Mouse (Mus musculus) B cell, adult 62 days (primary cell): ENCODE results near the gene Trpm4. TPM values are rescaled to one million over a fixed set of nuclear protein-coding genes. Genes with fewer than 3 reads are reported as not detected.

Experiments used
- total RNA-seq: library from RNA; stranded (reverse); gene quantifications from 4 replicates; pipeline ENCODE4 v1.2.4, GENCODE M21; 2023

Gene Trpm4
- total RNA-seq = 10.6 to 12.8 TPM (median 11.5 TPM) in 4 replicates

DNA sequence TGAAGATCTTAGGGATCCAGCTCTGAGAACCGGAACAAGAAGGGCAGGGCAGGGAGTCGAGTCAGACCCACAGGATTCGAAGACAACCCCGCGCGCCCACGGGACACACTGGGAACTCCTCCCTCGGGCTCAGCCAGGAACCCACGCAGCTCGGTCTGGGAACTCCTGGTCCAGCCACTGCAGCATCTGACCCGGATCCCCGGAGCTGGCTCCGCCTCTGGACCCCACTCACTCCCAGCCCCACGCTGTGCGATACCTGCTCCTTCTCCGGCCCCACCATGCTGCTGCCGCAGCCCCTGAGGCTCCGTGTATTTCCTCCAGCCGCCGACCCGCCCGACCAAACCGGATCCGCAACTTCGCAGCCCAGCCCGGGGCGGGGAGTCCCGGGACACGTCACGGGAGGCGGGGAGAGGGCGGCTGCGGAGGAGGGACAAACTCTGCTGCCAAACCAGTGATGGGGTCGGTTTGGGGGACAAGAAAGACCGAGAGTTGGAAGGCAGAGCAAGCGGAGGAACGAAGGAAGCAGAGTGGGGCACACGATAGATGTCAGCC lies at the start of gene Trpm4:
TSS of gene Trpm4 (minus strand) at position 350 of the 552 bp plus-strand sequence.

DNA sequence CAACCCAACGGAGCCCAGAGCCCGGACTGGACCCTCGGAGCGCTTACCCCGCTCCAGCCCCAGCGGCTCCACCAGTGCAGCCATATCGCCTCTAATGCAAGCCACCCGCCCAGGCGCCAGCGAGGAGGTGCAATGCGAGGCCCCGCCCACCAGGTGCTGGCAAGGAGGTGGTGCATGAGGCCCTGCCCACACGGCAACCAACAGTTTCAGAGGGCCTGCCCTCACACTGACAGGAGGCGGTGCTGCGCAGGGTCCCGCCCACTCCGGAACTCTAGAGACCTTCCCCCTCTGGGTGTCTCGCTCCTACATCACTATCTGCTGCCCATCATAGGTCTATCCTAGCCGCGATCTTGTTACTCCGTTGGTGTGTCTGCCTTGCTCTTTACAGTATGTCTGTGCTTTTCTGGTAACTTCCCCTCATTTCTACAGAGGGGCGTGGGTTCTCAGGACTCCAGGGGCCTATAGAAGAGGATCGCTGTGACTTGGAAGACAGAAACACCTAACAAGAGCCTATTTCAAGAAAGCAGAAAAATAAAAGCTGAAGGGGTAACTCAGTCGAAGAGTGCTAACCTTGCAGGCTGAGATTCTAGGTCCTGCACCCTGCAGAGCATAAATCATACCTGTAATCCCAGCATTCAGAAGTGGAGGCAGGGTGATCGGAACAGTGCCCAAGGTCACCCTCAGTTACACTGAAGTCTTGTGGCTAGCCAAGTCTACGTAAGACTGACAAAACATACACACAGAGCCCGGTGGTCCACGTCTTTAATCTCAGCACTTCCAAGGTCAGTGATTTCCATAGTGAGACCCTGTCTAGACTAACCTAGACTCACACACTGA lies 37.1 kb upstream of the Trpm4 start, which contains the start of gene Lin7b:
TSS of gene Lin7b (minus strand) at position 109 of the 837 bp plus-strand sequence.

GRCm38 (mm10) chr7:45366652-45367019 lies 33.1 kb upstream of the Trpm4 start, which contains the start of gene Ppfia3:
Ppfia3 (minus strand) TSS chr7:45367019.

GRCm38 (mm10) chr7:45335056-45335455 lies 1.5 kb upstream of the Trpm4 start, which contains the start of gene Hrc:
Hrc (plus strand) TSS chr7:45335290.

GRCm38 (mm10) chr7:45277136-45277760 lies 56.3 kb downstream of the Trpm4 start, which contains the start of gene Slc6a21:
Slc6a21 (plus strand) TSS chr7:45277513.

Other genes with a start within 250 kb of the Trpm4 start
- 2.1 to 5.0 TPM (median 2.8 TPM) in 4 replicates for gene Rcn3, start 241.6 kb downstream of the Trpm4 start, total RNA-seq
- gene Fcgrt, start 229.9 kb downstream of the Trpm4 start, total RNA-seq = 27.9 to 34.9 TPM (median 30.5 TPM) in 4 replicates
- 2,382 to 2,495 TPM (median 2,446 TPM) in 4 replicates for gene Rps11, start 209.3 kb downstream of the Trpm4 start, total RNA-seq
- 4,153 to 4,573 TPM (median 4,453 TPM) in 4 replicates for gene Rpl13a, start 205.0 kb downstream of the Trpm4 start, total RNA-seq
- gene Gm45713, start 197.5 kb downstream of the Trpm4 start, total RNA-seq = not detected in 4 replicates
- 65.5 to 79.4 TPM (median 71.3 TPM) in 4 replicates for gene Flt3l, start 197.3 kb downstream of the Trpm4 start, total RNA-seq
- 40.9 to 53.7 TPM (median 42.8 TPM) in 4 replicates for gene Pih1d1, start 179.5 kb downstream of the Trpm4 start, total RNA-seq
- 104 to 117 TPM (median 113 TPM) in 4 replicates for gene Aldh16a1, start 179.2 kb downstream of the Trpm4 start, total RNA-seq
- gene Slc17a7, start 169.8 kb downstream of the Trpm4 start, total RNA-seq = not detected in 4 replicates
- not detected in 4 replicates for gene Gfy, start 154.2 kb downstream of the Trpm4 start, total RNA-seq
- not detected in 4 replicates for gene Pth2, start 152.8 kb downstream of the Trpm4 start, total RNA-seq
- 0.33 to 1.3 TPM (median 0.63 TPM) in 4 replicates for gene Ccdc155, start 128.9 kb downstream of the Trpm4 start, total RNA-seq
- gene Dkkl1, start 121.6 kb downstream of the Trpm4 start, total RNA-seq = 0.86 to 2.6 TPM (median 1.2 TPM) in 3 of 4 replicates, not detected in the other
- not detected in 4 replicates for gene Tead2, start 118.0 kb downstream of the Trpm4 start, total RNA-seq
- 1,712 to 1,809 TPM (median 1,728 TPM) in 4 replicates for gene Cd37, start 94.7 kb downstream of the Trpm4 start, total RNA-seq
- not detected in 4 replicates for gene Slc6a16, start 92.7 kb downstream of the Trpm4 start, total RNA-seq
- 0.95 to 1.4 TPM (median 0.98 TPM) in 3 of 4 replicates, not detected in the other for gene Slc6a21, start 56.3 kb downstream of the Trpm4 start, total RNA-seq
- not detected in 4 replicates for gene Hrc, start 1.5 kb upstream of the Trpm4 start, total RNA-seq
- 0.21 to 0.47 TPM (median 0.43 TPM) in 3 of 4 replicates, not detected in the other for gene Ppfia3, start 33.2 kb upstream of the Trpm4 start, total RNA-seq
- 1.8 to 2.4 TPM in 2 of 4 replicates, not detected in the others for gene Lin7b, start 36.8 kb upstream of the Trpm4 start, total RNA-seq
- 589 to 644 TPM (median 622 TPM) in 4 replicates for gene Snrnp70, start 62.0 kb upstream of the Trpm4 start, total RNA-seq
- not detected in 4 replicates for gene Kcna7, start 71.9 kb upstream of the Trpm4 start, total RNA-seq
- gene Ntf5, start 79.9 kb upstream of the Trpm4 start, total RNA-seq = not detected in 4 replicates
- not detected in 4 replicates for gene Lhb, start 87.0 kb upstream of the Trpm4 start, total RNA-seq
- gene Gys1, start 101.1 kb upstream of the Trpm4 start, total RNA-seq = 15.2 to 18.0 TPM (median 16.1 TPM) in 4 replicates
- 40.7 to 51.8 TPM (median 44.5 TPM) in 4 replicates for gene Ruvbl2, start 104.3 kb upstream of the Trpm4 start, total RNA-seq
- 663 to 714 TPM (median 691 TPM) in 4 replicates for gene Ftl1, start 126.1 kb upstream of the Trpm4 start, total RNA-seq
- gene Bax, start 133.1 kb upstream of the Trpm4 start, total RNA-seq = 111 to 118 TPM (median 114 TPM) in 4 replicates
- gene Tulp2, start 148.1 kb upstream of the Trpm4 start, total RNA-seq = not detected in 4 replicates
- gene Gm45808, start 153.0 kb upstream of the Trpm4 start, total RNA-seq = 0.98 to 2.1 TPM in 2 of 4 replicates, not detected in the others
- gene Dhdh, start 155.0 kb upstream of the Trpm4 start, total RNA-seq = 2.7 to 4.4 TPM (median 3.5 TPM) in 4 replicates
- 71.0 to 90.0 TPM (median 76.5 TPM) in 4 replicates for gene Nucb1, start 176.6 kb upstream of the Trpm4 start, total RNA-seq
- gene Ppp1r15a, start 192.5 kb upstream of the Trpm4 start, total RNA-seq = 1,459 to 1,639 TPM (median 1,567 TPM) in 4 replicates
- gene Plekha4, start 192.6 kb upstream of the Trpm4 start, total RNA-seq = 1.4 to 3.1 TPM (median 2.0 TPM) in 4 replicates
- gene Hsd17b14, start 221.1 kb upstream of the Trpm4 start, total RNA-seq = not detected in 4 replicates
- 29.0 to 35.7 TPM (median 34.2 TPM) in 4 replicates for gene Bcat2, start 236.4 kb upstream of the Trpm4 start, total RNA-seq